Mouse (Mus musculus): ENCODE data around the gene Sec14l2.

The Sec14l2 gene

DNA sequence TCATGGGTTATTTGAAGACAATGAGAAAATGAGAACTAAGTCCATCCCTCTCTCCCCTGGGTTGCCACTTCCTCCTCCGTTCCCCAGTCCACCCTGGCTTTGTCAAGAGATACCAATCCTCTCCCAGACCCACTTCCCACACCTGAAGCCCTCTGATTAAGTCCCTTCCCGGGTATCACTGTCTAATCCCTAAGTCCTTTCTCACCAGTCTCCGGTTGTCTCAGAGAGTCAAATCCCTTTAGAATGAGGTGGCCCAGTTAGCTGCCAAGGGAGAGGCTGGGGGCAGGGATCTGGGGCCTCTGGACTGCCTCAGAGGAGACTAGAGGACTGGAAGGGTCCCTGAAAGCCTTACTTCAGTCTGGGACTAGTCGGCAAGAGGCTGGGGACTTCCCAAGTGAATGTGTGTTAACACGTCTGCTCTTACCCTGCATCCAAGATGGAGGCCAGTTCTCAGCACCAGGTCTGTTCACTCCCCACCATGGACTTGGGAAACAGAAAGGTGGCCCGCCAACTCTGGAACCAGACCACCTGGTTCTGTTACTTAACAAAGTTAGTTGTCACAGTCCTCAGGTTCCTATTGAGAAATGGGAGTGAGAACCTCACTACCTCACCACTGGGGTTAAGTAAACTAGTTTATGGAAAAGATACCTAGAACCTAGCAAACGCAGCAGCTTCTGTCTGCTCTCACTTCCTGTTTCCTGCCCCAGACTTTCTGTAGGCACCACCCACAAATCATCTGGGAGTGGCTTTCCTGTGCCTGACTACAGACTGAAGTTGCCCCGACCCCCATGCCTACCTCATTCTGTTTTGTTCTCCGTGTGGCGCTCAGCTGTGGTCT is at the start of gene Sec14l2:
Gene Sec14l2 (minus strand): TSS at position 674 of the 838 bp plus-strand sequence.
- peak; percentile 87 for DNase-seq (ENCODE audit: low read depth, low spot score)

DNA sequence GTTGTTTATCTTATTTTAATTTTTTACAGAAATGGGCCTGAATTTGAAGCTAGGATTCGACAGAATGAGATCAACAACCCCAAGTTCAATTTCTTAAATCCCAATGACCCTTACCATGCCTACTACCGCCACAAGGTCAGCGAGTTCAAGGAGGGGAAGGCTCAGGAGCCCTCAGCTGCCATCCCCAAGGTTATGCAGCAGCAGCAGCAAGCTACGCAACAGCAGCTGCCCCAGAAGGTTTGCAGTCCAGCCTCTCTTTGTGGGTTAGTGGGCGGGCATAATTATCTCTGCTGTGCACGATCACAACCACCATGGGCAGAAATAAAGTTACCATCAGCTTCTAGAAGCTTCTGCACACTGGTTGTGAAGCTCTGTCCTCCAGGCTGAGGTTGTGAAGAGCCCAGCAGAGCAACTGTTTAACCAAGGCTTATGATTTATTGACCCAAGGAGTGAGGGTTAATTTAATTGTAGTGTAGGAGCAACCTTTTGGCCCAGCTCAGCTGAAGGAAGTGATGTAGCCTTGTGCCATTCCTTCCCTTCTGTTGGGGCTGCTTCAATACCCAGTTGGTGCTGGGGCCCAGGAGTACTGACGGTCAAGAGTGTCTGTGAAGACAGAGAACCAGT is 43.4 kb upstream of the Sec14l2 start:
- DNase-seq (ENCODE audit: low read depth, low spot score), result no peak

DNA sequence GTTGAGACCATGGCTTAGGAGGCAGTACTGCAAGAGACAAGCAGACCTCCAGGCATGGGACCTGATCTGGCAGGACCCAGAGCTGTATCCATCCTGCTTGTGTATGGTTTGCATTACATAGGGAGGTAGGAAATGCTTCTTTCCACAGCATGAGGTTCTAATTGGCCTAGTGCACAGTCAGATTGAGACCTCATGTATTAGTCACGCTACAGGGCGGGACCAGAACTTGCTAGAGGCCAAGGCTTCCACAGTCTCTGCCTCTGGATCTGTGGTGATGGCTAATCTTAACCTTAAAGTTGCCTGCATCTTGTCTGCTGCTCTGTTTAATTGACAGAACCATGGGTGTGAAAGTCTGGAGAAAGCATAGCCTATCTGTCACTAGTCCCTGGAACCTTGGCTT is 41.5 kb upstream of the Sec14l2 start:
- DNase-seq (ENCODE audit: low read depth, low spot score), result no peak

DNA sequence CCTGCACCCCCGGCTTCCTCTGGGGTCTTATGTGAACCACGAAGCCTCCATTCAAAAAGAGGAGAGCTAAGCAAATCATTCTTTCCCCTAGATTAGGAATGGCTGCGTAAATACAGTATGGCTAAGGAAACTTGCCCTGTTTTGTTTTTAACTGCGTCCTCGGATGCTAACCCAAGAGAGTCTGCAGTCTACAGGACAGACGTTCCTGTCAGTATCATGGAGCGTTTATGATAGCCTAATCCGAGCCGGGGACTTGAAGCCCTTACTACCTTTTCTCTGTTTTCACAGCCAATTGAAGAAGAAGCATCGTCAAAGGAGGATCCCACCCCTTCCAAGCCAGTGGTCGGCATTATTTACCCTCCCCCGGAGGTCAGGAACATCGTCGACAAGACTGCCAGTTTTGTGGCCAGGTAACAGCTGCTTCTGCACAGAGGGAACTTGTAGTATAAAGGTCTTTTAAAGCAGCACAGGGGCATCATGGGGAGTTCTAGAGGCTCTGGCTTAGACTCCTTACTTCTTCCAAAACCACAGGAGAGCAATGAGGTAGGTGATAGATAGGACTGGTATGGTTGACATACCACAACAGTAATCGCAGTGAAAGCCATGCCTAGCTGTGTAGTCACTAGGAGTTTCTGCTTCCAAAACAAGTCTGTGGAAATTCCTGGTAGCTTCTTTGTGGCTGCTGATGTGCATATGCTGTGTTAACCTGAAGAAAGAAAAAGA is 37.7 kb upstream of the Sec14l2 start:
- DNase-seq (ENCODE audit: low read depth, low spot score), result no peak

DNA sequence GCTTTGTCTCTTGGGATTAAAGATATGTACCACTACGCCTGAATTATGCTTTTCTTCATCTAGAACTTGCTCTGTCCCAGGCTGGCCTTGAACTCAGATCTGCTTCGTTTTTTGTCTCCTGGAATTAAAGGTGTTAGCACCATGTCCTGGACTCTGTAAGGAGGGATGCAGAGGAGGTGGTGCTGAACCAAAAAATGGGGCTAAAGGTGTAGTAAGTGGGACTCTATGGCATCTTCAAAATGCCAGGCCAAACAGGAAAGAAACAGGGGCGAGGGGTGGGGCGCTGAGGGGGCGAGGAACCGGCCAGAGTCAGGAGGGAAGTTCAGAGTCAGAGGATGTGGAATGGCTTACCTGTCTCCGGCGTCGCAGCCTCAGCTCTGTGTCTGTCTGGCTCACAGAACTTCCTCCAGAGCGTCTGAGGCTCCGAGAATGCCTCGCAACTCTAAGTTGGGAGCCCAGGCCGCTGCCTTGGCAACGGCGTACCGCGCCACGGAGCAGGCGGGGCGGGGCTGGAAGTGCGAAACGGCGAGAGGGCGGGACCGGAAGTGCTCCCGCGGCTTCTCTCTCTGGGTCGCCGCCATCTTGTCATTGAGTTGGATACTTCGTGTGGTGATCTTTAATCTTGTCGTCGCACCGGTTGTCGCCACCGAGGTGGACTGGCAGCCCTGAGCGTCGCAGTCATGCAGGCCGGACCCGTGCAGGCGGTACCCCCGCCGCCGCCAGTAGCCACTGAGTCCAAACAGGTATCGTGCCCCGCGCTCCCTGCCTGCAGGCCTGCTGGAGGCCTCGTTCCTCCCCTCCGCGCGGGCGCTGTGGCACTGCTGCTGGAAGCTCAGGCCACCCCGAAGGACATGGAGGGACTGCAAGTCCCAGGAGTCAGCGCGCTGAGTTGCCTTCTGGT is 36.8 kb upstream of the Sec14l2 start, which contains the start of the genes Ccdc157 and Sf3a1:
Gene Ccdc157 (minus strand): TSS at position 486 of the 901 bp plus-strand sequence.
Gene Sf3a1 (plus strand): TSS at position 543 of the 901 bp plus-strand sequence.
- peak; percentile 92 for DNase-seq (ENCODE audit: low read depth, low spot score)

DNA sequence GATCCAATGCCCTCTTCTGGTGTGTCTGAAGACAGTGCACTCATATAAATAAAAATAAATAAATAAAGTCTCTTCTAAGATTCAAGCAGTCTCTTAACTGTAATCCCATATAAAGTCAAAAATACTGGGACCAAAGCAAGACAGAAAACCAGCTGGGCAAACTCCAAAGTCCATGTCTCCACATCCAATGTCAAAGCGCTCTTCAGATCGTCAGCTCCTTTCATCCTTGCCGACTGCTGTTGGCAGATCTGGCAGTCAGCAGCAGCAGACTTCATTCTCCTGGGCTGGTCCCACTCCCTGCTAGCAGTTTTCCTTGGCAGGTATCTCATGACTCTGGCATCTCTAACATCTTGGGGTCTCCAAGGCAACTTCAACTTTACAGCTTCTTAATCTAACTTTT is 35.5 kb upstream of the Sec14l2 start:
- no peak for DNase-seq (ENCODE audit: low read depth, low spot score)

DNA sequence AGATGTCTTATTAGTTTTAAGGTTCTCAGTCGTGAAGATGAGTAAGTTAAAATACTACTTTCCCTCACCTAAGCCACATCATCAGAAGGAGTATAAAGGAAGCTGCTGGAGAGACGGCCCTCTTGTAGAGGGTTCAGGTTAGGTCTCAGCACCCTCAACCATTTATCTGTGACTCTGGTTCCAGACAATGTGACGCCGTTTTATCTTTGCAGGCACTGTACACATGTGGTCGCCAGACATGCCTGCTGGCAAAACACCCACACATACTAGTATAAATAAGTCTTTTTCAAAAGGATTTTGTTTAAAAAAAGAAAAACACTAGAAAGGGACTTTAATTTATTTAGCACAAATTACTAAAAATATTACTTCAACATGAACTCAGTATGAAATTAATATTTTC is 32.4 kb upstream of the Sec14l2 start:
- DNase-seq (ENCODE audit: low read depth, low spot score), result no peak

DNA sequence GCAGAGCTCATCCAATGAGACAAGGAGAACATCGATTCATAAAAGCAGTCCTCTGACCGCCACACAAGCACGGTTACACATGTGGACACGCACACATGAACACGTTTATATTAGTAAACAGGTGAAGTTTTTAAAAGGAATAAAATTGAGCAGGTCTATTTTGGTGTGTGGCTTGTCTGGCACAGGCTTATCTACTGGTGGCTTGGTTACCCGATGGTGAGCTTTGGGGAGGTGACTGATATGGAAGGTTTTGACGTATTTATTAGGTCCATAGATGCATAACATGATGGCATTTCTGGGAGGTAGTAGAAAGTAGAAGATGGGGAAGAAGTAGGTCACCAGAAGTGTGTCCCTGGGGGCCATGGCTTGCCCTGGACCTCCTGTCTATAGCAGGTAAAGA is 30.5 kb upstream of the Sec14l2 start:
- DNase-seq (ENCODE audit: low read depth, low spot score), result no peak

DNA sequence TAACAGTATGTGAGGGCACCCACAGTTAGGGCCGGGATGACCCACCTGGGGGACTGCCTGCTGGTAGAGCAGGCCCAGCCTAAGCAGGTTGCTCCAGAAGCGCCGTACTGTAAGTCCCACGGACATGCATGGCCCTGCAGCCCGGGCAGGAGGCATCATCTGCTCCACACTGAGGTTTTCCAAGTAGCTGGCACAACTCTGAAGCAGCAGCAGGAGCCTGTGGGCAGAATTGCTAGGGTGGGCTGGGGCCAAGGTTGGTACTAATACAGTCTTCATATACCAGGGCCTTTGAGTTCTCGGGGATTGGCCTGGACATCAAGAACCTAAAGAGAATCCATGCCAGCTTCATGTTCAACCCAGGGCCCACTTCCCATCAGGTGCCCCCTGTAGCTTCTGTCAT is 26.7 kb upstream of the Sec14l2 start:
- no peak for DNase-seq (ENCODE audit: low read depth, low spot score)

DNA sequence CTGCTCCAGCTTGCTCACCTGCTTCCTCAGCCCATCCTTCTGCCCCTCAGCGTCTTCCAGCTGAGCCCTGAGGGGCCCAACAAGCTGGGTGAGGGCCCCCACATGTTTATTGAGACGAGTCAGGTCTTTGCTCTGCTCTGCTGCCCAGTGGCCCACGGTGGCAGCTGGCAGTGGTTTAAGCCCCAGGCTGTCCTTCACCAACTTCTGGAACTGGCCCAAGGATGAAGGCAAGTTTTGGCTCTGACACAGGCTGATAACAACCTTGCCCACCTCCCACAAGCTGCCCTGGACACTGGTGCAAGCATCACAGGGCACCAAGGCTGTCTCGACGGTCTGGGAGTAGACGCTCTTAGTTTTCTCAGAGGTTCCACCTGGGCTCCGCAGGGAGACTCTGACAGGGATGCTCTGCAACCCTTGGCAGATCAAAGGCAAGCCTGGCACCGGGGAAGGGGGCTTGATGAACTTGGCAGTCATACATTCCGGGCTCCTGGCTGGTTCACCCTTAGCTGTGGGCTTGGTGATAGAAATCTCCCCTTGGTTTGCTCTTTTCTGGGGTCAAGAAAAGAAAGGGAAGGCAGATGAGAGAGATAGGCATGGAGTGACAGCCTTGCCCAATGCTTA is 25.4 kb upstream of the Sec14l2 start:
- DNase-seq (ENCODE audit: low read depth, low spot score), result no peak

DNA sequence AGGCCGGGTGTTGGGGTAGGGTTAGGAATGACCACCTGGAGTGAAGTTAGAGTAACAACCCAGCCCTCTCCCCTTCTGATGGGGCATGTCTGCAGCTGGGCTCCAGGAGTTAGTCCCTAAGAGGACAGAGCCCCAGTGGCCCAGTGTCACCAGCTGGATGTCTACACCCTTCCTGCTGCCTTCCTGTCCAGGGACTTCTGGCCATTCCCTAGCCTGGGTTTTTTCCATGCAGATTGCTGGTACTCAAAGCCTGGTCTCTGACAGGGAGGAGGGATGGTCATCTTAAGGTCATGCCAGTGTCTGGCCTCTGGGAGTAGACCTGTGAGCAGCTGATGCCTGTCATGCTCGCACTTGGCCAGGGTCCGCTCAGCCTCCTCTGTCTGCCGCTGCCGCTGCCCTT is 24.9 kb upstream of the Sec14l2 start:
- DNase-seq (ENCODE audit: low read depth, low spot score), result no peak

DNA sequence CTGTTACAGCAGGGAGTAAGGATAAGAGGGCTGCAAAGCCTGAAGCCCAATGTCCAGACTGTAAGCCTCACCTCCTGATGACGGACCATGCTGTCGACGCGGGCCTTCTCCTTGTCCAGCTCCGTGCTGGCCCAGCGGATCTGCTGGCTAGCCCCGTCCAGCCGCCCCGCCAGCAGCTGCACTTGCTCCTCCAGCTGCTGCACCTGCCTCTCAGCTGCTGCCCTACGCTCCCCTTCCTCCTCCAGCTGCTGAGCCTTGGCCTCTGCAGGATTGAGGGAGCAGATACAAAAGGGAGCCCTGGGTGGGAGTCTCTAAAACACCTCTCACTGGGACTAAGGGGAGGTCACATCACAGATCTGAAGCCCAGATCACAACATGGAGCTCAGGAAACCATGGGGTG is 23.9 kb upstream of the Sec14l2 start:
- DNase-seq (ENCODE audit: low read depth, low spot score), result no peak

DNA sequence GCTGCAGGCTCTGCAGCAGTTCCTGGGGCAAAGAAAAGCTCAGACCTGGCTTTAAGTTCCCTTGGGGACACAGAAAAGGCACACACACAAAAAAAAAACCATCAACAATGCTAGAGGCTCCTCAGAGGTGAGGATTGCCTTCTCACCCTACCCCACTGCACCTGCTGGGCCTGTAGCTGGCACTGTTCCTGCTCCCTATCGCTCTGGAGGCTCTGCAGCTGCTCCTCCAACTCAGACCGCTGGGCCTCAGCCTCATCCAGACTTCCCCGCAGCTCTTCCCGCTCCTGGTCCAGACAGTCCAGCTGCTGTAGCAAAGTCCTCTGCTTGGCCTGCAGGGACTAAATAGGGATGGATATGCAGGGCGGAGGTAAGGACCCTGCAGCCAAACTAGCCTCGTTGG is 23.2 kb upstream of the Sec14l2 start:
- DNase-seq (ENCODE audit: low read depth, low spot score), result no peak

DNA sequence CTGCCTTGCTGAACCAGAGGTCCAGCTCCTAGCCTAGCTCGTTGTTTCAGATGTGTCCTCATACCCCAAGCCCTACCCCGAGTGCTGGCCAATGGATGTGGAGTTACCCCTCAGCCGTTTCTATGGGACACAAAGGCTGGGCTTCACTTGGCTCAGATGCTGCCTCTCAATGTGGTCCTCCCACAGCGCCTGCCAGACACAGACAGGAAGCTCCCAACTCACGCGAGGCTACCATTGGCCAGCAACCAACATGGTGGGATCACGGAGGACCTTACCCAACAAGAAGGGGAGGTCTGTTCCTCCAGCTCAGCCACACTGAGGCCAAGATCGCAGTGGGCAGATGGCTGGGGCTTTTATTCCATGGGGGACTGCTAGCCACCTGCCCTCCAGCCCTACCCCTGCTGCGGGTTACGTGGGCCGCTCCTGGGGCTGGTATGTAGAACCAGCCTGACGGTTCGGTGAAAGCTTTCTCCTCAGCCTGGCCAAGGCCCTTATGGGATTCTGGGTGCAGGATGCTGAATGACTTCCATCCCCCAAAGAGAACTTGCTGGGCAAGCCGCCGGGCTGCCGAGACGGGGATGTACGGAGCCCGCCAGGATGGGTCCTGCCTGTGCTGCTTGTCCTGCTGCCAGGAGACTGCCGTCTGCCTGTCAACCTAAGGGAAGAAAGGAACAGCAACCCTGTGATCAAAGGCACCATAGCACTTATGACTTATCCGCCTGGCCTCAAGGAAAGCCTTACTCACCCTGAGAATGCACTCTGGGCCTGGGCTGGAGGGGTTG is 20.3 kb upstream of the Sec14l2 start:
- peak; percentile 41 for DNase-seq (ENCODE audit: low read depth, low spot score)

DNA sequence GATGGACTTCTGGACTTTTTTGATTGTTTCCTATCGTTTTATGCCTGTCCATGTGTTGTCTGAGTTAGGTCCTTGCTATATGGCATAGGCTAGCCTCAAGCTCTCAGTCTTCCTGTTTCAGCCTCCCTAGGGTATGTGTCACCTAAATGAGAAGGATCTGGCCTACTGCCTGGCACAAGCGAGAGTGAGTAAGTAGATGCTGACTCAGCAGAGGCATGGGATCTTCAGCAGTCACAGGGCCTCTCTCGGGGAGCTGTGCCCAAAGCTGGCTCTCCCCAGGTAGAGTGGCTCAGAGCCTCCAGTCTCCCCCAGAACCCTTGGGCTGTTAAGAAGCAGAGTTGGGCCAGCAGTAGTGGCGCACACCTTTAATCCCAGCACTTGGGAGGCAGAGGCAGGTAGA is 19.1 kb upstream of the Sec14l2 start:
- DNase-seq (ENCODE audit: low read depth, low spot score), result no peak

DNA sequence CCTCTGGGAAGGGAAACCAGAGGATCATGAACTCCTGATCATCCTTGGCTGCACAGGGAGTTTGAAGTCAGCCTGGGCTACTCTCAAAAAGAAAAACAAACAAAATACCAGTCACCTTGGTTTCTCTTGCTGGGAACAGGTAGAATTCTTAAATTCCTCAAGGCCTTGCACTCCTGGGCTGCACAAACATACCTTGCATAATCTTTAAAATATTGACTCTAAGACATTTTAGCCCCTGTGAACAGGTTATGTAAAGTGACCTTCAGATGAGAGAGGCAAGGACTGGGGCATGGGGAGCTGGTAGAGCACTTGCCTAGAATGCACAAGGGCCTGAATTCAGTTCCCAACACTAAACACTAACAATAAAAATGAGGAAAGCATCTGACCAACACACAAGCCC is 18.3 kb upstream of the Sec14l2 start:
- no peak for DNase-seq (ENCODE audit: low read depth, low spot score)

DNA sequence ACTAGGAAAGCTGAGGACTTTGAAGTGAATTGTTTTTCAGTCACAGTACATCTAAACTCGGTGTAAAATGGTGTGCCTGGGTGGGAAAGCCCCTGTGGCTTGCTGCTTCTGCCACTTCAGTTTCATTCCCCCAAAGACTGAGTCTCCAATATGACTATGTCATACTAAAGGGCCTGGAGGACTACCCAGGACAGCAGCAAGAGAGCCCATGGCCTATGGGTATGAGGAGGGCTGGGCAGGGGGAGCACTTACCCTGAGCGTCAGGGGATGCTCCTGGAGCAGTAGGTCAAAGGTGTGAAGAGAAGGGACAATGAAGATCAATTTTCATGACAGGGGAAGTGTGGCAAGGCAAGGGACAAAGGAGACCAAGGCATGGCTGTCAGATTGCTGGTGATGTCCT is 15.7 kb upstream of the Sec14l2 start:
- DNase-seq (ENCODE audit: low read depth, low spot score), result no peak

DNA sequence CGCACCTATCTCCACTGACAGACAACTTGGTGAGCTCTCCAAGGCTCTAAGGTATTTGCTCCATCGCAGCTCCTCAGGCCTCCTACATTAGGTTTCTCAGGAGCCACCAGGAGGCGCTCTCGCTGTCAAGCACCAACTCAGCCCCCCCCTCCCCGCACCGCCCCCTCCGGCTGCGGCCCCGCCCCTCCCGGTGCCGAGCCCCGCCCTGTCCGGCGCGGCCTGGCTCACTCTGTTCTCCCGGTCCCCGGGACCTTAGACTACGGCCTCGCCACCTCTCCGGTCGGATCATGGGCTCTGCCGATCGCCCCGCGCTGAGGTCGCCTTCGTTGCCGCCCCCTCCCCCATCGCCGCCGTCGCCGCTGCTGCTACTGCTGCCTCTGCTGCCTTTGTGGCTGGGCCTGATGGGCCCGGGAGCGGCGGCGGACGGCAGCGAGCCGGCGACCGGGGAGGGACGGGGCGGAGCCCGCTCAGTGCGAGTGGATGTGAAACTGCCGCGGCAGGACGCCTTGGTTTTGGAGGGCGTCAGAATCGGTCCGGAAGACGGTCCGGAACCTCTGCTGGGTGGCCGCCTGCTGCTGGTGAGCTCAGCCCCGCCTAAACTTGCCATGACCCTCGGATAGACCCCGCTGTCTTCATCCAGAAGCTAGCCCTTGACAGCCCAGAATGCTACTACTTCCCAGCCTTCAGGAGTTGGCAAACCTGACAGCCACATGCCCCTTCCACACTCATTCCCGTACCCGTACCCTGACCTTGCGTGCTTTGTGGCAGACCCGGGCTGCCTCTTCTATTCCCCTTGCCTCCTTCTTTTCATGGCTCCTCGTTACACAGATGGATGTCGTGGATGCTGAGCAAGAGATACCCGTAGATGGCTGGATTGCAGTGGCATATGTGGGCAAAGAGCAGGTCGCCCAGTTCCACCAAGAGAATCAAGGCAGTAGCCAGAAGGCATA is 12.0 kb upstream of the Sec14l2 start, which contains the start of gene Rnf215:
Gene Rnf215 (plus strand): TSS at position 217 of the 950 bp plus-strand sequence.
- DNase-seq (ENCODE audit: low read depth, low spot score), result peak; percentile 91

DNA sequence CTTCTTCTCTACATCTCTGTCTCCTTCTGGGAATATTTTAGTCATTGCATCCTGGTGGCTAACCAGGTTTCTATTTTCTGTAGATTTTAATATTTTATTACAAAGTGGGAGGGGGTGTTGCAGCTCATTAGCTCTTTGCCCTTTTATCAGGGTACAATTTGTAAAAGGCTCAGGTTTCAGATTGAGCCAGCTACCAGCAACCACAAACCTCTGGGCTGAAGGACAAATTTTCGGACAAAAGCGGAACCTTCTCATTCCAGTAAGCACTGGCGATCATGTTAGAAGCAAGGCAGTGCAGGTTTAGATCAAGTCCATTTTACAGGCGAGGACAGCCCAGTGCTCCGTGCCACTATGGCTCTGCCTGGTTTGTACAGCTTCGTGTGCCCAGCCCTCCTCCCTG is 11.2 kb upstream of the Sec14l2 start:
- no peak for DNase-seq (ENCODE audit: low read depth, low spot score)

Data from R1 (cell line).